Mouse (Mus musculus) layer of hippocampus, postnatal 25 days (tissue): ENCODE data around the gene Olfr470. TPM values are rescaled to one million over a fixed set of nuclear protein-coding genes. Genes with fewer than 3 reads are reported as not detected.
"Not testable (repeated sequence)": the region's sequence is repeated elsewhere in the genome, so short reads cannot be mapped to it uniquely, and the experiment has no call there.

Experiments
- DNase-seq, 2 experiments: peaks; one replicate each; pipeline ENCODE4 v3.0.0; 2022; ENCODE audit warnings: mixed read lengths in 2 of 2, low spot score in 1 of 2; ENCODE audit errors: extremely low spot score in 1 of 2
- total RNA-seq, 2 experiments: library from RNA; stranded (reverse); gene quantifications; 2 replicates each; pipeline ENCODE4 v1.2.3; 2021

Gene Olfr470
- total RNA-seq, result not detected

- DNase-seq, result not testable (repeated sequence)
These were observed at the start of gene Olfr470 for GRCm38 (mm10) chr7:107847390-107847789. Gene Olfr470 (minus strand): TSS chr7:107847490.

- no peak for DNase-seq
These were observed 5.6 kb downstream of the Olfr470 start for GRCm38 (mm10) chr7:107841719-107842118.

- DNase-seq, result not testable (repeated sequence)
These were observed 21.8 kb downstream of the Olfr470 start, which contains the start of gene Olfr469 for GRCm38 (mm10) chr7:107825441-107825840. Gene Olfr469 (minus strand): TSS chr7:107825541.

- not testable (repeated sequence) for DNase-seq
These were observed 23.4 kb downstream of the Olfr470 start for GRCm38 (mm10) chr7:107823867-107824266.

- DNase-seq, result no peak
These were observed 27.8 kb downstream of the Olfr470 start for GRCm38 (mm10) chr7:107819442-107819841.

GRCm38 (mm10) chr7:107811963-107812362, 35.3 kb downstream of the Olfr470 start, which contains the start of gene Olfr467:
Gene Olfr467 (plus strand): TSS chr7:107812263.
- no peak for DNase-seq

GRCm38 (mm10) chr7:107802138-107802537, 45.2 kb downstream of the Olfr470 start:
- DNase-seq, result no peak

- no peak for DNase-seq
These were observed 46.2 kb downstream of the Olfr470 start, which contains the start of gene Ovch2 for GRCm38 (mm10) chr7:107801108-107801507. Gene Ovch2 (minus strand): TSS chr7:107801208.

- DNase-seq, result no peak
These were observed 50.8 kb downstream of the Olfr470 start for GRCm38 (mm10) chr7:107796500-107796899.

Other genes with a start within 250 kb of the Olfr470 start
- gene 5330417H12Rik, start 222.3 kb downstream of the Olfr470 start, total RNA-seq, result not detected
- not detected for gene Cyb5r2, start 89.5 kb downstream of the Olfr470 start, total RNA-seq
- gene Ovch2, start 46.3 kb downstream of the Olfr470 start, total RNA-seq, result not detected
- not detected for gene Olfr467, start 35.2 kb downstream of the Olfr470 start, total RNA-seq
- not detected for gene Olfr469, start 21.9 kb downstream of the Olfr470 start, total RNA-seq
- gene Olfr472, start 50.4 kb upstream of the Olfr470 start, total RNA-seq, result not detected
- not detected for gene Olfr473, start 83.0 kb upstream of the Olfr470 start, total RNA-seq
- not detected for gene Olfr474, start 107.2 kb upstream of the Olfr470 start, total RNA-seq
- gene Olfr476, start 117.3 kb upstream of the Olfr470 start, total RNA-seq, result not detected
- not detected for gene Olfr477, start 139.2 kb upstream of the Olfr470 start, total RNA-seq
- not detected for gene Olfr478, start 186.5 kb upstream of the Olfr470 start, total RNA-seq
- gene Olfr479, start 203.2 kb upstream of the Olfr470 start, total RNA-seq, result not detected
- gene Olfr480, start 219.9 kb upstream of the Olfr470 start, total RNA-seq, result not detected
- gene Olfr481, start 232.4 kb upstream of the Olfr470 start, total RNA-seq, result not detected